Mouse (Mus musculus): ENCODE measurements around the gene Ccdc8. TPM values are rescaled to one million over a fixed set of nuclear protein-coding genes. Genes with fewer than 3 reads are reported as not detected.

The Ccdc8 gene
- polyA plus RNA-seq (2016; fragmentation: Nextera tagmentation; extraction: Ambion mirVana): 10.5 and 11.9 TPM in 2 replicates

DNA sequence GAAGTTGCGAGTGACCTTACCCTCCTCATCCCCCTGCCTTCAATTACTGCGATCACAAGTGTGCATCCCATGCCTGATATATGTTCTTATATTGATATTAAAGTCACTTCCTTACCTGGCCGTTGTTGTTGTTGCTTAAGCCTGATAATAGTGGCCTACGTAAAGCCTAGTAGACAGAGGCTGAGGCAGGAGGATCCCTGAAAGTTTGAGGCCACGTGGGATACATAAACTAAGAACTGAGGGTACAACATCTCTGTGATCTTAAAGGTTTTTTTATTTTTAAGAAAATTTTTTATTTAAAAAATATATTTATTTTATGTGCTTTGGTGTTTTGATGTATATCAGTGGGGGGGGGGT, at the start of gene Ccdc8:
Ccdc8 (plus strand) TSS at position 258 of the 357 bp plus-strand sequence.
- 94% methylated on average over 5 of the region's 5 CpGs for WGBS
- H3K36me3 ChIP-seq (replicated peaks): peaks cover 27% of the 10 kb centered on the region
- no peaks in the 10 kb centered on the region for H3K27me3 ChIP-seq (replicated peaks; ENCODE audit: low read depth, poor library complexity, severe bottlenecking)
- DNase-seq (ENCODE audit: low spot score): no peak
- H3K27ac ChIP-seq (replicated peaks): peak within 1 kb of the TSS; percentile 92
- 0 out of 2 replicates have a peak, but pooled peaks cover 4% of the 10 kb centered on the region for H3K9me3 ChIP-seq
- H3K4me3 ChIP-seq: peak within 1 kb of the TSS; percentile 72
- peaks cover 78% of the 10 kb centered on the region for H3K4me1 ChIP-seq

GRCm38 (mm10) chr7:16942861-16943260, 49.6 kb upstream of the Ccdc8 start:
- H3K4me1 ChIP-seq: peaks cover 51% of the 10 kb centered on the region
- H3K4me3 ChIP-seq: no peak overlapping the region
- no peaks in the 10 kb centered on the region for H3K9me3 ChIP-seq
- H3K27ac ChIP-seq (replicated peaks): no peak overlapping the region
- peaks cover 37% of the 10 kb centered on the region for H3K27me3 ChIP-seq (replicated peaks; ENCODE audit: low read depth, poor library complexity, severe bottlenecking)
- 68% methylated on average over 4 of the region's 4 CpGs for WGBS
- DNase-seq (ENCODE audit: low spot score): no peak
- no peaks in the 10 kb centered on the region for H3K36me3 ChIP-seq (replicated peaks)

- Histone ChIP-seq H3K36me3 (replicated peaks) (no peaks in the 10 kb centered on the region), H3K27me3 (replicated peaks; ENCODE audit: low read depth, poor library complexity, severe bottlenecking) (peaks cover 50% of the 10 kb centered on the region), H3K27ac (replicated peaks) (peak within 1 kb of the TSS; percentile 81), H3K4me3 (peak within 1 kb of the TSS; percentile 68), H3K4me1 (peaks cover 51% of the 10 kb centered on the region), H3K9me3 (no peaks in the 10 kb centered on the region)
- 15% methylated on average over 36 of the region's 36 CpGs for WGBS
- peak; percentile 96 for DNase-seq (ENCODE audit: low spot score)
Measured at GRCm38 (mm10) chr7:16944061-16944807, 48.3 kb upstream of the Ccdc8 start, which contains the start of gene Pnmal2. Pnmal2 (plus strand) TSS chr7:16944682.

DNA sequence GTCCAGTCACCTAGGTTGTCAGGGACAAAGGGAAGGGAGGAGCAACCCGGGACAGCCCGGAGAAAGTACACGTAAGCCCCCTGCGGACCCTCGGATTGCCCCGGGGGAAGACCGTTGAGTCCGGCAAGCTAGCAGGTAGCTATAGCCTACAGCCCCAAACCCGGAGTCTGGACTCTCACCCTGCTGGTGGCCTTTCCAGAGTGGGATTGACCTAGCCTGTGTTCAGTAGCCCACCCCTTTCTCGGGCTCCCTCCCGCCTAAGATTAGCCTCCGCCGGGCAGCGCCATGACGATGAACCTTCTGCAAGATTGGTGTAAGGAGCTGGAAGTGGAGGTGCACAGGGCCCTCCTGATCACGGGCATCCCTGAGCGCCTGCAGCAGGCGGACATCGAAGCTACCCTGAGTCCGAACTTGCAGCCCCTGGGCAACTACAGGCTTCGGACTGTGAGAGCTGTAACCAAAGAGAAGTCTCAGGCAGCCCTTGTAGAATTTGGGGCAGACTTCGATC, 47.6 kb upstream of the Ccdc8 start:
- WGBS: under 1% methylated on average over 22 of the region's 22 CpGs
- H3K36me3 ChIP-seq (replicated peaks): no peaks in the 10 kb centered on the region
- H3K9me3 ChIP-seq: no peaks in the 10 kb centered on the region
- H3K27me3 ChIP-seq (replicated peaks; ENCODE audit: low read depth, poor library complexity, severe bottlenecking): peaks cover 57% of the 10 kb centered on the region
- peak overlapping the region; percentile 81 for H3K27ac ChIP-seq (replicated peaks)
- H3K4me1 ChIP-seq: peaks cover 54% of the 10 kb centered on the region
- DNase-seq (ENCODE audit: low spot score): no peak
- peak overlapping the region; percentile 68 for H3K4me3 ChIP-seq

GRCm38 (mm10) chr7:16945419-16945818, 47.1 kb upstream of the Ccdc8 start:
- peak; percentile 45 for DNase-seq (ENCODE audit: low spot score)
- peaks cover 62% of the 10 kb centered on the region for H3K27me3 ChIP-seq (replicated peaks; ENCODE audit: low read depth, poor library complexity, severe bottlenecking)
- H3K4me3 ChIP-seq: peak overlapping the region; percentile 68
- H3K27ac ChIP-seq (replicated peaks): no peak overlapping the region
- H3K36me3 ChIP-seq (replicated peaks): no peaks in the 10 kb centered on the region
- peaks cover 54% of the 10 kb centered on the region for H3K4me1 ChIP-seq
- WGBS: 9% methylated on average over 17 of the region's 17 CpGs
- no peaks in the 10 kb centered on the region for H3K9me3 ChIP-seq

GRCm38 (mm10) chr7:16946441-16947348, 45.8 kb upstream of the Ccdc8 start:
- WGBS: 1% methylated on average over 53 of the region's 53 CpGs
- Histone ChIP-seq H3K36me3 (replicated peaks) (no peaks in the 10 kb centered on the region), H3K27ac (replicated peaks) (peak overlapping the region; percentile 26; the same call in 1 of the 2 replicates), H3K4me1 (peaks cover 62% of the 10 kb centered on the region), H3K4me3 (peak overlapping the region; percentile 68), H3K27me3 (replicated peaks; ENCODE audit: low read depth, poor library complexity, severe bottlenecking) (peaks cover 63% of the 10 kb centered on the region), H3K9me3 (no peaks in the 10 kb centered on the region)
- DNase-seq (ENCODE audit: low spot score): peak; percentile 46

- no peak for DNase-seq (ENCODE audit: low spot score)
- WGBS: 14% methylated on average over 21 of the region's 22 CpGs
- H3K27me3 ChIP-seq (replicated peaks; ENCODE audit: low read depth, poor library complexity, severe bottlenecking): peaks cover 64% of the 10 kb centered on the region
Measured at GRCm38 (mm10) chr7:16947349-16947895, 45.1 kb upstream of the Ccdc8 start.

DNA sequence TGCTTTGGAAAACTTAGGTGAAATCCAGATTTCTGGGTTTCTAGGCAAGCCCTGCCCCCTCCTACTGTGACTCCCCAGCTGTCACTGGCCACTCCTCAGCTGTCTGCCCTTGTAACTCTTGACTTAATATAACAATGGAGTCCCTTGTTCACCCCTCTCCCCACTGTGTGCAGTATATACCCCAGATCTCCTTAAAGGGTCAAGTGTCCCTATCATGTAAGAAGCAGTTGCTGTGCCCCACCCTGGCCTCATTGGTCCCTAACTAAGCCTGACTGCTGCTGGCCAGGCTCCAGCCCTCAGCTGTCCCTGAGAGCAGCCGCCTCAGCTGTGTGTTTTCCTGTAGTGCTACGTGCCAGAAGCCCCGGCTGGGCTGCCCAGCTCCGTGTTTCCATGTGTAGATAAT, 44.5 kb upstream of the Ccdc8 start:
- peak overlapping the region; percentile 68 for H3K4me3 ChIP-seq
- peaks cover 62% of the 10 kb centered on the region for H3K4me1 ChIP-seq
- H3K27me3 ChIP-seq (replicated peaks; ENCODE audit: low read depth, poor library complexity, severe bottlenecking): peaks cover 67% of the 10 kb centered on the region
- 5% methylated on average over 4 of the region's 4 CpGs for WGBS
- no peak for DNase-seq (ENCODE audit: low spot score)
- no peak overlapping the region for H3K27ac ChIP-seq (replicated peaks)
- H3K36me3 ChIP-seq (replicated peaks): no peaks in the 10 kb centered on the region
- H3K9me3 ChIP-seq: no peaks in the 10 kb centered on the region

More at GRCm38 (mm10) chr7:16947349-16947895, 45.1 kb upstream of the Ccdc8 start:
- Histone ChIP-seq H3K27ac (replicated peaks) (no peak overlapping the region), H3K4me3 (peak overlapping the region; percentile 68), H3K9me3 (no peaks in the 10 kb centered on the region), H3K36me3 (replicated peaks) (no peaks in the 10 kb centered on the region), H3K4me1 (peaks cover 62% of the 10 kb centered on the region)

- WGBS: 53% methylated on average over 8 of the region's 8 CpGs
- Histone ChIP-seq H3K27ac (replicated peaks) (no peak overlapping the region), H3K9me3 (no peaks in the 10 kb centered on the region), H3K27me3 (replicated peaks; ENCODE audit: low read depth, poor library complexity, severe bottlenecking) (peaks cover 67% of the 10 kb centered on the region), H3K36me3 (replicated peaks) (no peaks in the 10 kb centered on the region), H3K4me1 (peaks cover 60% of the 10 kb centered on the region), H3K4me3 (peak overlapping the region; percentile 52; the same call in 1 of the 2 replicates)
- no peak for DNase-seq (ENCODE audit: low spot score)
Measured at GRCm38 (mm10) chr7:16948923-16949458, 43.5 kb upstream of the Ccdc8 start.

GRCm38 (mm10) chr7:16949908-16950841, 42.3 kb upstream of the Ccdc8 start:
- peak overlapping the region; percentile 52; the same call in 1 of the 2 replicates for H3K27ac ChIP-seq (replicated peaks)

More at GRCm38 (mm10) chr7:16949908-16950841, 42.3 kb upstream of the Ccdc8 start:
- H3K4me1 ChIP-seq: peaks cover 50% of the 10 kb centered on the region
- 12% methylated on average over 29 of the region's 29 CpGs for WGBS
- H3K4me3 ChIP-seq: peak overlapping the region; percentile 52
- DNase-seq (ENCODE audit: low spot score): peak; percentile 89
- no peaks in the 10 kb centered on the region for H3K36me3 ChIP-seq (replicated peaks)
- H3K9me3 ChIP-seq: 0 out of 2 replicates have a peak, but pooled peaks cover 4% of the 10 kb centered on the region
- H3K27me3 ChIP-seq (replicated peaks; ENCODE audit: low read depth, poor library complexity, severe bottlenecking): peaks cover 62% of the 10 kb centered on the region
